Comparison of ENCODE assay signal across 28 mouse cellular contexts in the genomic region with DNA sequence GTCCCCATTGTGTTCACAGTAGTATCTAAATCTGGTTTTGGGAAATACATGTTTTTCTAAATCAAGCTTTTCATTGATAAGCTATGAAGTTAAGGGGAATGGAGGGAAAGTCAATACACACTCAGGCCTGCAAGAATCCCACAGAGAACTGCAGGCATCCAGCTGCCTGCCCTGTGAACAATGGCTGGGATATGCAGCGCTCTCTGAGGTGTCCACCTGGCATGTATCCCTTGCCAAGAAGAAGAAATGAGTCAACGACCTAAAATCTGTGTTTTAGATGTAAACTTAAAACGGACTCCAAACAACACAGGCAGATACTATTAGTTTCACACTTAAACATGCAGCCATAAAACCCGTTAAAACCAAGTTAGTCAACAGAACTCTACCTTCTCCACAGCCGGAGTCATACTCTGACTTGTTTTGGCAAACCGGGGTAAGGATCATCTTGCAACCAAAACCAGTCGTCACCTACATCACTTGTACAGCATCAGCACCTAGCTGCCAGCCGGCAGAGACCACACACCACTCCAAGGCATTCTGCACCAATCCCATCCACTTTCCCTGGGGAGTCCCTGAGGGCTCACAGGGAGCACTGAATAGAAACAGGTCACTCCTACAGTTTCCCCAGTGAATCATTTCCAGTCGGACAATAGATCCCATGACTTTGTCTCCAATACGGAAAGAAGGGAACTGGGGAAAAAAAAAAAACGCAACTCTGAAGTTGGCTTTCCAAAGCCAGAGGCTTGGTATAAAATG. TPM values are rescaled to one million over a fixed set of nuclear protein-coding genes. Genes with fewer than 3 reads are reported as not detected.
DNase-seq lines count a peak whose midpoint lies in the region; ATAC-seq and TF ChIP-seq lines count a peak whose summit lies in the region.
"Had no signal": no experiment of that assay in that cellular context is flagged by ENCODE, and none has a peak within 500 bp of the region (broad histone marks: within the 10 kb centered on the region; RNA-seq: fewer than 3 reads in every experiment).

No protein-coding gene starts in this region.

- ATAC-seq in forebrain, embryonic 13.5 days: no peak
- no peak for ATAC-seq in forebrain, embryonic 12.5 days (ENCODE audit: low FRiP score)
- ATAC-seq in CD4-positive, CD25-positive, alpha-beta regulatory T cell, adult 4 months: no peak
- ATAC-seq: forebrain, postnatal 0 days; intestine, postnatal 0 days had no signal

- TF ChIP-seq POLR2A in embryonic fibroblast, embryonic 13.5 days (IDR thresholded peaks at IDR 0.05; ENCODE audit: low read depth, low read length): no peak

- no peak for TF ChIP-seq CTCF in embryonic fibroblast, embryonic 13.5 days (IDR thresholded peaks at IDR 0.05; ENCODE audit: borderline replicate concordance, insufficient read depth, low read length)

- H3K36me3 ChIP-seq in forebrain, embryonic 13.5 days (ENCODE audit: poor library complexity, severe bottlenecking): peaks cover 6% of the 10 kb centered on the region; the same call in 1 of the 2 replicates
- H3K36me3 ChIP-seq in forebrain, embryonic 12.5 days (replicated peaks): peaks cover 3% of the 10 kb centered on the region
- H3K36me3 ChIP-seq: G1E; hindbrain, embryonic 15.5 days had no signal

- no peaks in the 10 kb centered on the region for H3K9me3 ChIP-seq in forebrain, embryonic 13.5 days (replicated peaks)
- no peaks in the 10 kb centered on the region for H3K9me3 ChIP-seq in forebrain, embryonic 12.5 days
- H3K9me3 ChIP-seq: embryonic facial prominence, embryonic 10.5 days; embryonic facial prominence, embryonic 13.5 days; forebrain, embryonic 10.5 days; G1E; heart, embryonic 10.5 days; hindbrain, embryonic 12.5 days; hindbrain, embryonic 15.5 days had no signal

- no peak overlapping the region for H3K4me3 ChIP-seq in forebrain, embryonic 13.5 days
- H3K4me3 ChIP-seq in forebrain, embryonic 12.5 days (replicated peaks): no peak overlapping the region
- no peak overlapping the region for H3K4me3 ChIP-seq in embryonic fibroblast, embryonic 13.5 days (ENCODE audit: insufficient read depth, low read length)
- H3K4me3 ChIP-seq: embryonic facial prominence, embryonic 10.5 days; embryonic facial prominence, embryonic 13.5 days; forebrain, embryonic 10.5 days; gastrocnemius, adult 2 months; heart, adult 2 months; heart, embryonic 10.5 days; hindbrain, embryonic 12.5 days; hindbrain, embryonic 15.5 days had no signal

- H3K4me1 ChIP-seq in forebrain, embryonic 13.5 days: peaks cover 98% of the 10 kb centered on the region
- peaks cover 44% of the 10 kb centered on the region for H3K4me1 ChIP-seq in forebrain, embryonic 12.5 days
- peaks cover 28% of the 10 kb centered on the region for H3K4me1 ChIP-seq in embryonic fibroblast, embryonic 13.5 days (ENCODE audit: control insufficient read depth, insufficient read depth, low read length)

- H3K4me2 ChIP-seq in forebrain, embryonic 13.5 days: peak overlapping the region; percentile 15; the same call in 1 of the 2 replicates
- H3K4me2 ChIP-seq in forebrain, embryonic 12.5 days: no peak overlapping the region
- H3K4me2 ChIP-seq: embryonic facial prominence, embryonic 13.5 days; hindbrain, embryonic 12.5 days; hindbrain, embryonic 15.5 days had no signal

- H3K27me3 ChIP-seq in forebrain, embryonic 13.5 days: no peaks in the 10 kb centered on the region
- H3K27me3 ChIP-seq in forebrain, embryonic 12.5 days: 0 out of 2 replicates have a peak, but pooled peaks cover 8% of the 10 kb centered on the region
- H3K27me3 ChIP-seq: CH12.LX; embryonic facial prominence, embryonic 13.5 days; hindbrain, embryonic 12.5 days; hindbrain, embryonic 15.5 days had no signal

- no peak overlapping the region for H3K27ac ChIP-seq in forebrain, embryonic 13.5 days
- no peak overlapping the region for H3K27ac ChIP-seq in forebrain, embryonic 12.5 days
- H3K27ac ChIP-seq in embryonic fibroblast, embryonic 13.5 days (ENCODE audit: insufficient read depth, low read length): peak overlapping the region; percentile 70
- H3K27ac ChIP-seq: embryonic facial prominence, embryonic 10.5 days; embryonic facial prominence, embryonic 13.5 days; forebrain, embryonic 10.5 days; gastrocnemius, adult 2 months; heart, embryonic 10.5 days; hindbrain, embryonic 12.5 days; hindbrain, embryonic 15.5 days had no signal

- intact Hi-C loops in gastrocnemius, postnatal 14 days (cut with DNase I; ENCODE audit: low total_unique reads): no loop called here

- 67% methylated on average over 11 of the region's 11 CpGs for WGBS in forebrain, embryonic 13.5 days
- WGBS in forebrain, embryonic 12.5 days: 78% methylated on average over 11 of the region's 11 CpGs

- H3K9ac ChIP-seq in forebrain, embryonic 13.5 days: no peak overlapping the region
- no peak overlapping the region for H3K9ac ChIP-seq in forebrain, embryonic 12.5 days
- H3K9ac ChIP-seq: embryonic facial prominence, embryonic 13.5 days; forebrain, postnatal 0 days; hindbrain, embryonic 12.5 days; hindbrain, embryonic 15.5 days had no signal

- DNase-seq in 3134 (ENCODE audit: extremely low read depth, insufficient read length, low spot score): peak; percentile 69
- peak; percentile 78 for DNase-seq in Muller cell, postnatal 12 days (ENCODE audit: inconsistent ontology term)
- DNase-seq in gastrocnemius, postnatal 14 days: no peak
- no peak for DNase-seq in testis, postnatal 10 days (ENCODE audit: low spot score)
- DNase-seq: adrenal gland, postnatal 10 days; cerebellum, adult 11-12 months; cerebellum, adult 8-10 months; cerebellum, postnatal 10 days; cerebellum, postnatal 36 days; embryo, embryonic 11 days; forebrain, postnatal 0 days; gastrocnemius, adult 2 months; gastrocnemius, postnatal 25 days; heart, adult 2 months; kidney, adult 2 months had no signal

RNA-seq across cellular contexts. Expression of a gene that starts 16.7 kb away (rescaled TPM):
- 41.7 and 46.8 TPM in 2 replicates for polyA plus RNA-seq in forebrain, embryonic 13.5 days (2015; fragmentation: Nextera tagmentation; extraction: Ambion mirVana)
- 57.5 and 68.2 TPM in 2 replicates for polyA plus RNA-seq in forebrain, embryonic 12.5 days (2016; fragmentation: Nextera tagmentation; extraction: Ambion mirVana)
- 56.9 and 57.2 TPM in 2 replicates for polyA plus RNA-seq in embryonic fibroblast, embryonic 13.5 days (2011; ENCODE audit: insufficient read length, low read depth, missing spikeins)
- polyA plus RNA-seq in CD4-positive, CD25-positive, alpha-beta regulatory T cell, adult 4 months (2017; shearing (Covaris generic)): under 1 TPM; 0.16 to 0.24 TPM
- 10 to 100 TPM; 11.8 to 13.0 TPM for total RNA-seq in gastrocnemius, postnatal 14 days (2021)

RNA-seq across cellular contexts. Expression of a gene that starts 46.0 kb away (rescaled TPM):
- 180 and 188 TPM in 2 replicates for polyA plus RNA-seq in forebrain, embryonic 13.5 days (2015; fragmentation: Nextera tagmentation; extraction: Ambion mirVana)
- 218 and 225 TPM in 2 replicates for polyA plus RNA-seq in forebrain, embryonic 12.5 days (2016; fragmentation: Nextera tagmentation; extraction: Ambion mirVana)
- polyA plus RNA-seq in embryonic fibroblast, embryonic 13.5 days (2011; ENCODE audit: insufficient read length, low read depth, missing spikeins): 104 and 109 TPM in 2 replicates
- 100 to 1,000 TPM; 162 to 193 TPM for polyA plus RNA-seq in CD4-positive, CD25-positive, alpha-beta regulatory T cell, adult 4 months (2017; shearing (Covaris generic))
- total RNA-seq in gastrocnemius, postnatal 14 days (2021): 10 to 100 TPM; 26.0 to 26.8 TPM

Comparison
In these comparisons a context has a peak if more than half of its experiments do, and no peak if none do; other contexts are left out.
1. DNase-seq: peak in 3134 (single experiment) and Muller cell, postnatal 12 days (single experiment); none in gastrocnemius, postnatal 14 days (single experiment) and testis, postnatal 10 days (single experiment).
2. RNA of a gene that starts 16.7 kb away (polyA plus RNA-seq): 57.5 to 68.2 TPM in forebrain, embryonic 12.5 days, 56.9 to 57.2 TPM in embryonic fibroblast, embryonic 13.5 days and 41.7 to 46.8 TPM in forebrain, embryonic 13.5 days; 0.16 to 0.24 TPM in CD4-positive, CD25-positive, alpha-beta regulatory T cell, adult 4 months; every median in the first group is over 10 times any median in the second.